Mouse (Mus musculus) 3T3-L1 (cell line): ENCODE measurements around the gene Pnma1.

Experiments
- DNase-seq: peaks from one replicate; pipeline ENCODE4 v3.0.0-alpha.2; 2015; ENCODE audit warnings: low read depth, low spot score

The Pnma1 gene

GRCm38 (mm10) chr12:84147954-84148621, at the start of gene Pnma1:
Gene Pnma1, minus strand, starts transcription at chr12:84148489.
- DNase-seq = no peak

- no peak for DNase-seq
Observed at GRCm38 (mm10) chr12:84195195-84195594, 46.9 kb upstream of the Pnma1 start.

DNA sequence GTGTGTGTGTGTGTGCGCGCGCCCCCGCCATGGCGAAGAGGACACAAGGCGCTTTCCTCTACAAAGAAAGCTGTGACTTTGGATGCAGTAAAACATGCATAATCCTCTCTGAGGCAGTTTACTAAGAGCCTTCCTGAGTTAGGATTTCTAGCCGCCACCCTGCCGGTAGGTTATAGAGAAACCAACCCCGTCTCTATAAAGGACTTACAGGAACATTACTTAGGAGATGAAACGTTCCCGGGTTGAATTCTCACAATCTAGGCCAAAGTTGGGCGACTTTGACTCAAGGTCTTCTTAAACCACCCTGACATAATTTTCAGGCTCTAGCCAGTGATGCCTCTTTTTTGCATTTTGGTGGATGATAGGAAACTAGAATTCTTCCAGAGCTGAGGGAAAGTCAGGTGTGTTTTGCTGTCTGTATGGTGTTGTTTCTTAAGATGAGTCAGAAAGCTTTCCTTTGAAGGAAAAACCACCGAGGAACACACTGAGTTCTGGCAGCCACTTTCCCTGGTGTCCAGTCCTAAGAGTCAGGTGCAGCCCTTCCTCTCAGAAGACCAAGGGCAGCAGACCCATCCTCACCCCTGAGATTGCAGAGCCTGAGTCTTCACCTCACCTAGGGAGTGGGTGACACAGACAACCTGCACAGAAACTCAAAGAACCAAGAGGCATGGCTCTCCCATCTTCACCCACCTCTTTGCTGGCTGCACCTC, 46.3 kb upstream of the Pnma1 start:
- no peak for DNase-seq

- DNase-seq = peak; percentile 98
Observed at GRCm38 (mm10) chr12:84193642-84194399, 45.5 kb upstream of the Pnma1 start.

DNA sequence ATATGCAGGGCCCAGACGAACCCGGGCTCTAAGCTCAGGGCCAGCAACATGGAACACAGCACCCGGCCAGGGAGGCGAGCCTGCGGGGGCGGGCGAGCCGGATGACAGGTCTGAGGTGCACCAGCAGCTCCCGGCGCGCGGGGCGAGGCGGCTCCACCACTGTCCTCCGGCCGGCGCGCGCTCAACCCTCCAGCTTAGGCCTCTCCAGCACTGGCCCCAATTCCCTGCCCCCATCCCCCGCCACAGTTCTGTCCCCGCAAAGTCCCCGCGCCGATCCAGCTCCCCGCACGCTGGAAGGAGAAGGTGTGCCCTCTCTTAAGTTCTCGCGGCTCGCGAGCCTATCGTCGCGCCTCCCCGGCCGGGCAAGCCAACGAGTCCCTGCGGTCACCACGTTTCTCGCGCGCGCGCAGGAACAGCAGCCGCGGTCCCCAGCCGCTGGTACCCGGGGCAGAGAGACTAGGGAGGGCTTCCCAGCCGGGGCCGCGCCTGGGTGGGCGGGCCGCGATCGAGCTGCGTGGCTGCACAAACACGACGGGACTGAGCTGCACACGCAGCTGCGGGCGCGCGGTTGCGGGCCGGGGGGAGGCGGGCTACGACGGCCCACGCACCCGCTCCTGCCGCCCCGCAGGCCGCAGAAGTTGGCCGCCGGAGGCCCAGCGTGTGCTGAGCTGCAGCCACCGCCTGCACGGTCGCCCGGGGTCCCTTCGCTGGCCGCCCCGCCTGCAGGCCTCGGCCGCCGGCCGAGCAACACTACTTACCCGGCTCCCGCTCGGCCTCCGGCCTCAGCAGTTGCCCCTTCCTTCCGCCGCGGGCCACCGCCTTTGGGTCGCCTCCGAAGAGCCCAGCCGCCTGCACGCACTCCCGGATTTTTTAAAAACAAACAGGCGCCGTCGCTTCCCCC, 44.7 kb upstream of the Pnma1 start:
- peak; percentile 64 for DNase-seq

DNA sequence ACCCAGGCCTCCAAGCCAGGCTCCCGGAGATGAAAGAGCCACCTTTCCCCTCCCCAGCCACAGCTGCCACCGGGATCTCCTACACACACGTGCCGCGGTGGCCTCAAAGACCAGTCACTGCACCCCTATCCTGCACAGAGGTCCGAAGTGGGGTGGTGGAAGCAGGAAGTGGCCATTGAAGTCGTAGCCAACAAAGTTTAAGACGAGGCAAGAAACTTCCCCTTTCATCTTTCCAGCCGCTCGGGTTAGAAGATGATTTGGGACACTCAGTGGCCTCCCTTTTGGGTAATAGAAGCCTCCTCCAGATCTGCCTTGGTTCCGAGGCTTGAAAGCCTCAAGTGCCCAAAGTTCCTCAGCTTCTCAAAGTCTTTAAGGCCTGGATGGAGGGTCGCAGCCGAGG, 44.0 kb upstream of the Pnma1 start:
- DNase-seq = peak; percentile 42

DNA sequence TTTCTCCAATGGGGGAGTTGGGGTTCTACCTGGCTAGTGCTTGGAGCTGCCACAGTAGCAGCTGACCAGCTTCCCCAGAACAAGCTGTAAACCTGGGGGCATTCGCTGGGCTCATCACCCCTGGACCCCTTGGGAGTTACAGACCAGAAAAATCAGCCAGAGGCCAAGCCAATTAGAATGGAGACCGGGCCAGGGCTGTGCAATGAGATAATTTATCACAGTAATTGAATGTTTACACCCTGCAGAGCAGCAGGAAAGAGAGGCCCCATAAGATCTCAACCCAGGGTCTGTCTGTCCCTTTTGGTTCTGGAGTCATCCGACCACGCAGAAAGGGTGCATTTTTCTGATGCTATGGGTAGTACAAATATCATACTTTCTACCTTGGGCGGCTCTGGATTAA, 43.5 kb upstream of the Pnma1 start:
- peak; percentile 5 for DNase-seq

- DNase-seq = no peak
Observed at GRCm38 (mm10) chr12:84191190-84191589, 42.9 kb upstream of the Pnma1 start.

DNA sequence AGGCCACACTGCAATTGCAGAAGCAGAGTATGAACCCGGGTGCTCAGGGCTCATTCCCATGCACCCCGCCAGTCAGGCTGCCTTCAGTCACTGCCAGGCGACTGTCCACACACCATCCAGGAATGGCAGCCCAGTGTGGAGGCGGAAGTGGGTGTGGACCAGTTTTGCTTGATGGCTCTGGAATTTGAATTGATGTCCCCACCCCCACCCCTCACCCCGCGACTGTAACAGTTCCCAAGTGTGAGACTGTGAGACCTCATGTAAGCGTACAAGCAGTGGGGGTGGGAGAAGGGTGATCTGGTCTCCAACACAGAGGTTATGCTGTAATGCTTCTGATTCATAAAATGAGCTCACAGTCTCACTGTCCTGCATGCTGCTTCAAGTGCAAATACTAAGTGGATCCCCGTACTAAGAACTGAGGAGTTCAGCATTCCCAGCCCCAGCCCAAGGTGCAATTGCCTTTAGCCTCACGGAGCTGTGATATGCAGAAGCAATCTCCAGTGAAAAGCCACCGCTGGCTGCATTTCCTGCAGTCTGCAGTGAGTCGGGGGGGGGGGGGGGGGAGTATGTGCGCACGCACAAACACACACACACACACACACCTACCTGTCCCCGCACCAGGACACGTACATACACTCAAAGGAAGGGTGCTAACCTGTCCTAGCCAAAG, 42.0 kb upstream of the Pnma1 start:
- peak; percentile 66 for DNase-seq

DNA sequence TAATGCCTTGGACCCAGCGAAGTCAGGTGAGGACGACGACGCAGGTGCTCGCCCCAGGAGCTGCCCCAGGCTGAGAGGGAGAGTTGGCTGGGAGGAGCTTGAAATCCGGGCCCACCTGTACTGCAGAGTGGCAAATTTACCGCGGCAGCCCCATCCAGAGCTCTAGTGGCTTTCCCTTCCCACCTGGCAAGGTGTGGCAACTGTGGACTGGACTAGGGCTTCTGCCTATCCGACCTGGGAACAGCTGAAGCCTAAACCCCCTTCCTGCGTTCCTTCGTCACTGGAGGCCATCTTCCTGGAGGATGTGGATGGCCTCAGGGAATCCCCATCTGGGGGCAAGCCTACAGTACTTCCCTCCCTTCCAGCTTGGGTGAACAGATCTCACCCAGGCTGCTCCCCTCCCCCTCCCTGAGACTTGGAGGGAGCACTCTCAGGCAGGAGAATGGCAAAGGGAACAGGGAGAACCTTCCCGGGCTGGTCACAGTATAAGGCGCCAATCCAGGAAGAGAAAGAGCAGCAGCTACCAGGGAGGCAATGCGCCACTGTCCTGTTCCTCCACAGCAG, 40.7 kb upstream of the Pnma1 start:
- peak; percentile 8 for DNase-seq

GRCm38 (mm10) chr12:84187752-84188601, 39.7 kb upstream of the Pnma1 start:
- peak; percentile 51 for DNase-seq

- peak; percentile 61 for DNase-seq
Observed at GRCm38 (mm10) chr12:84186950-84187349, 38.7 kb upstream of the Pnma1 start.

DNA sequence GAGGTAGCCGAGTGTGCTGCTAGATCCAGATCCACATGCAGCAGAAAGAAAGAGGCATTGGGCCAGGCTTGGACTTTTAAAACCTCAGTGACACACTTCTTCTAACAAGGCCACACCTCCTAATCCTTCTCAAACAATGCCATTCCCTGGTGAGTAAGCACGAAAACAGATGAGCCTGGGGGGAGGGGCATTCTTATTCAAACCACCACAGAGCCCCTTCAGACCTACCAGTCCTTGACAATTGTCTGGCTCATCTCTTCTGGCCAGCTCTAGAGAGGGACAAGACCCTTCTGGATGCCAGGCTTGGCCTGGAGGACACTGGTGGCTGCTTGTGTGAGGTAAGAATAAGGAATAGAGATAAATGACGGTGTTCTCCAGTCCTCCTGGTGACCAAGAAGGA, 38.2 kb upstream of the Pnma1 start:
- peak; percentile 47 for DNase-seq

GRCm38 (mm10) chr12:84185547-84185946, 37.3 kb upstream of the Pnma1 start:
- no peak for DNase-seq

DNA sequence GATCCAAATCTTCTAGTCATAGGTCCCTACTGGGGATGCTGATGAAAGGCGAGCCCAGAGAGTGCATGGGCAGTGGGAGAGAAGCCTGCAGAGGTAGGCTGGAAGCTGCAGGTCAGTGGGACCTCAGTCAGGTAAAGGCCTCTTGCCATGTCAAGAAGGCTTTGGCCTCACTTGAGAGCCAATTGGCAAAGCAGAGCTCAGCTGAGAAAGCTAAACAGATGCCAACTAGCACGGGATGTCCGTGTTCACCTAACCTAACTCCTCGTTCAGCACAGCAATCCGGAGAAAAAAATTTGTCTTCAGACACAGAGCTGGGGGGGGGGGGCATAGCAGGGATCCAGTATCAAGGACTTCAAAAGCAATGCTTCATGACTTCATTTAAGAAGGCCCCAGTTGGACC, 36.7 kb upstream of the Pnma1 start:
- no peak for DNase-seq

DNA sequence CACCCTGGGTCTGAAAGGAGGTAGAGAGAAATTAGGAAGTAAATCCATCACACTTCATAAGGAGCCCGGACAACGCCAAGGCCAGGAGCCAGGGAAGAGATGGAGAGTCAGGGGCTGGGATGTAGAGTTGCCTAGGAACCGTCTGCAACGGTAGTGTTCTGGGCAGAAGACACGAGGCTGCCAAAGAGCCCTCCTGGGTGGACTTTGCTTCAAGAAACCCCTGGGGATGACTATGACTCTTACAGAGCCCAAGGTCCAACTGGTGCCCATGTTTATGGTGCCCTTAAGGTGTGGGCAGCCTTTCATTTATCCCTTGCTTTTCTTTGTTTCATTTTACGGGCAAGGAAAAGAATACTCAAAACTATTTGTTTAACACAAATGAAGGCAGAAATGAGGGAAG, 33.7 kb upstream of the Pnma1 start:
- no peak for DNase-seq

DNA sequence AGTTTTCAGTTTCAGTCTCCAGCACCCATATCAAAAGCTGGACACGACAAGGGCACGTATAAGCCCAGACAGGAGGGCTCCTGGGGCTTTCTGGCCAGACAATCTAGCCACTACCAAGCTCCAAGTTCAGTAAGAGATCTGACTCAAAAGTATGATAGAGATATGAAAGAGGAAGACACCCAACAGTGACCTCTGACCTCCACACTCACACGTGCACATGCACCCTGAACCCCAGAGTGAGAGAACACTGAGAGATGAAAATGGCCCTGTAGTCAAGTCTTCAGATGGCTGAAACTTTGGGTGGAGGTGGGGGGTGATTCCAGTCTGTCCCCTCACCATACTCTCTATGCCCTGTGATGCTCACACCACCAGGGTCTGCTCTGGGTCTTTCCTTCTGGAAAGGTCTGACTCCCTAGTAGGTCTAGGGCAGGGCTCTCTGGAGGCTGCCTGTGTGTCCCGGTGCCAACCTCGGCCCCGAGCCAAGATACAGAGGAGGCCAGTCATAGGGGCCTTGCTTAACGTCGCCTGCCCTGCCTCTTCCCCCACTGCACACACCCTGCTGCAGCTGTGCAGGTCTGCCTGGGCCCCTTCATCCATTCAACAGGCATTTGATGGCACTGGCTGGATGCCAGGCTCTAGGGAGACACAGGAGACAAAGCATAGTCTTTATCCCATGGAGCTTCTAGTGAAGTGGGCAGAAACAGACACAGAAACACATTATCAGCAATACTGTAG, 32.6 kb upstream of the Pnma1 start:
- peak; percentile 76 for DNase-seq

- DNase-seq = no peak
Observed at GRCm38 (mm10) chr12:84180090-84180489, 31.8 kb upstream of the Pnma1 start.
